Mouse (Mus musculus) brown adipose tissue, adult 24 weeks (tissue): ENCODE measurements around the gene Abhd15. TPM values are rescaled to one million over a fixed set of nuclear protein-coding genes. Genes with fewer than 3 reads are reported as not detected.

Experiments
- H3K27ac ChIP-seq: fragments of 200-500 bp; replicated peaks from 2 replicates; pipeline ENCODE4 v1.5.1; 2012; ENCODE audit warnings: low read depth, mild to moderate bottlenecking, low read length
- H3K4me1 ChIP-seq: fragments of 200-500 bp; 2 replicates; pipeline ENCODE4 v1.6.1; 2012; ENCODE audit warnings: low read length, mixed read lengths; ENCODE audit not compliant: control insufficient read depth, insufficient read depth, insufficient read length
- H3K4me3 ChIP-seq: fragments of 200-500 bp; 2 replicates; pipeline ENCODE4 v1.5.1; 2012; ENCODE audit warnings: low read depth, mild to moderate bottlenecking, low read length, moderate library complexity; ENCODE audit not compliant: insufficient read depth
- polyA plus RNA-seq: library from polyadenylated mRNA; stranded (reverse); fragments of >200 nt; gene quantifications from 2 replicates; pipeline ENCODE4 v1.2.4, GENCODE M21; 2012; ENCODE audit not compliant: missing spikeins, insufficient read depth, insufficient read length

Abhd15 gene
- polyA plus RNA-seq, 1 experiment = 13.4 TPM

DNA sequence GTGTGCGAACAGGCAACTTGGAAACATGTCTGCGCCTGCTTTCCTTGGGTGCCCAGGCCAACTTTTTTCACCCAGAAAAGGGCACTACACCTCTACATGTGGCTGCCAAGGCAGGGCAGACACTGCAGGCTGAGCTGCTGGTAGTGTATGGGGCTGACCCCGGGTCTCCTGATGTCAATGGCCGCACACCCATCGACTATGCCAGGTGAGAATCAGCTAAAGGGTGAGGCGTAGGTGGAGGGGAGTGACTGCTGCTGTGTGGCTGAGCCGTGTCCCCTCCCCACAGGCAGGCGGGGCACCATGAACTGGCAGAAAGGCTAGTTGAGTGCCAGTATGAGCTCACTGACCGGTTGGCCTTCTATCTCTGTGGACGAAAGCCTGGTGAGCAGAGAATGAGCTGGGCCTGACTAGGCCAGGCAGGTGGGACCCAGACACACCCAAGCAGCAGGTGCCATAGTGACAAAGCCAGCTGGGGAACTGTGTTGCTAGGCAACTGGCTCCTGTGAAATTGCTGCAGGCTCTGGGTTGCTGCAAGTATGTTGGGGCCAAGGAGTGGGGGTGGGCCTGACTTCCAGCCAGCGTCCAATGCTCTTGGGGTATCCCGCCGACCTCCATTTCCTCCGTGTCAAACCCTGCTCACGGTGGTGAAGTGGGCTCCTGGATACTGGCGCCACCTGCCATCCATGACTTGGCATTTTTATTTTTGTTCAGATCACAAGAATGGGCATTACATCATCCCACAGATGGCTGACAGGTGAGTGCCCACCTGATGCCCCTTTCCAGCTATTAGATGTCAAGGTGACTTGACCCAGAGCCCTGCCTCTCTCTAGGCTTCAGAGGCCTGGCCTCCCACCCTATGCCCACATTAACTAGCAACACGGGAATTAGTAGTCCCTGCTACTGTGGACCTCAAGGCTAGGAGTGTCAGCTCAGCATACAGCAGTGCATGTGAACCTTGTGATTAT lies 14.3 kb upstream of the Abhd15 start:
- Histone ChIP-seq H3K4me3 (no peak overlapping the region), H3K4me1 (peaks cover 29% of the 10 kb centered on the region), H3K27ac (no peak overlapping the region)

DNA sequence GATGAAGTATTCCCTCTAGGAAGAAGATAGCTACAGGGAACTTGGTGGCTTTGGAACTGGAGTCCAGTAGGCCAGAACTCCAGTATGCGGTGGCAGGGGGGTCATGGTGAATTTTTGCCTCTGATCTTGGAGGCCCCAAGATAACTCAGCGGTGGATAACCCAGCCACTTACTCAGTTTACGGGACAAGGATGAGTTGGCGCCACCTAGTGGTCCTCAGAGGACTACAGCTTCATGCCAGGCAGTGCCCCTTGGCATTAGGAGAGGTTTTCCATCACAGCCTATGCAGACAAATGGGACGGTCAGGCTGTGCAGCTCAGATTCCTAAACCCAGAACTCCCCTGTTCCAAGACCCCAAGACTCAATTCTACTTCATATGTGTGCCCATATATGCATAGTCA lies 13.5 kb upstream of the Abhd15 start:
- Histone ChIP-seq H3K27ac (no peak overlapping the region), H3K4me3 (no peak overlapping the region), H3K4me1 (peaks cover 22% of the 10 kb centered on the region)

DNA sequence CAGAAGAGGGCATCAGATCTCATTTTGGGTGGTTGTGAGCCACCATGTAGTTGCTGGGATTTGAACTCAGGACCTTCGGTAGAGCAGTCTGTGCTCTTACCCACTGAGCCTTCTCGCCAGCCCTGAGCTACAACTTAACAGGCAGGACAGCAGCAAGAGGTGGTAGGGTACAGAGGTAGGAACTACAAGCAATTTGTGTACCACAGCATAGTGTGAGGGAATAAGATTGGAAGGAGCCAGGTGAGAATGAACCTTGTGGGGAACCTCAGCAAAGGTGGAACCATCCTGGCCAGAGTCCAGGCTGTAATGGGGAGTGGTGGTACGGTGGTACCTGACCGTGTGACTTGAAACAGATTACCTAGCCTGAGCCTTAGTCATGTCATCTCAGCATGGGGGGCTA lies 12.9 kb upstream of the Abhd15 start:
- Histone ChIP-seq H3K4me1 (peaks cover 19% of the 10 kb centered on the region), H3K27ac (no peak overlapping the region), H3K4me3 (no peak overlapping the region)

DNA sequence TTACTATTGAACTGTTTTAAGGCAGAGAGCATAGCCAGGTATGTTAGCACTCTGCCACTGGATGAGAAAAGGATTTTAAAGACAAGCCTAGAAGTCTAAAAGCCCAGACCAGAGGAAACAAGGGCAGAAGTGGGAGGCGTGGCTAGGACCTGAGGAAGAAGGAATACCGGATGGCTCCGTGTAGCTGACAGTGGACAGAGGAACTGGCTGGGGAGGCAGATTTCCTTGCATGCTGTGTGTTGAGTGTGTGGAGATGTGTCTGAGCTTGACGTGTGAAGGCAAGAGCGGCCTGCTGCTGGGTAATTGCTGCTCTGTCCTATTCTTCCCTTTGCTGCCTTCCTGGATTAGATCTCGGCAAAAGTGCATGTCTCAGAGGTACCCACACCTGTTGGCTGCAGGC lies 12.4 kb upstream of the Abhd15 start:
- Histone ChIP-seq H3K4me3 (no peak overlapping the region), H3K27ac (no peak overlapping the region)

GRCm38 (mm10) chr11:77503511-77503910 lies 11.4 kb upstream of the Abhd15 start:
- no peak overlapping the region for H3K27ac ChIP-seq

More for the DNA sequence above, 12.4 kb upstream of the Abhd15 start:
- H3K4me1 ChIP-seq = peaks cover 17% of the 10 kb centered on the region

DNA sequence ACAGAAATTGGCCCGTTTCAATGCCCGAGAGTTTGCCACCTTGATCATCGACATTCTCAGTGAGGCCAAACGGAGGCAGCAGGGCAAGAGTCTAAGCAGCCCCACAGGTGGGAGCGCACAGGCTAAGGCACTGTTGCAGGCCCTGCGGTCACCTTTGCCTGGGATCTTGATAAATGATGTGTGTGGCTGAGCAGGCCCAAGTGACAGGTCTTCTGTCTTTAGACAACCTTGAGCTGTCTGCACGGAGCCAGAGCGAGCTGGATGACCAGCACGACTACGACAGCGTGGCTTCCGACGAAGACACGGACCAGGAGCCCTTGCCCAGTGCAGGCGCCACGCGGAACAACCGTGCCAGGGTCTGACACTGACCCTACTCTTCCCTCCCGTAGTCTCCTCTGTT lies 10.5 kb upstream of the Abhd15 start:
- peaks cover 4% of the 10 kb centered on the region for H3K4me1 ChIP-seq
- no peak overlapping the region for H3K4me3 ChIP-seq
- H3K27ac ChIP-seq = no peak overlapping the region

More at GRCm38 (mm10) chr11:77503511-77503910, 11.4 kb upstream of the Abhd15 start:
- H3K4me3 ChIP-seq = no peak overlapping the region
- H3K4me1 ChIP-seq = peaks cover 8% of the 10 kb centered on the region

GRCm38 (mm10) chr11:77505291-77505980 lies 9.5 kb upstream of the Abhd15 start:
- H3K4me3 ChIP-seq = no peak overlapping the region
- peaks cover 4% of the 10 kb centered on the region for H3K4me1 ChIP-seq
- no peak overlapping the region for H3K27ac ChIP-seq

GRCm38 (mm10) chr11:77506273-77506672 lies 8.6 kb upstream of the Abhd15 start:
- H3K4me3 ChIP-seq = no peak overlapping the region
- H3K4me1 ChIP-seq = peaks cover 4% of the 10 kb centered on the region
- no peak overlapping the region for H3K27ac ChIP-seq

GRCm38 (mm10) chr11:77506941-77507340 lies 8.0 kb upstream of the Abhd15 start:
- peaks cover 4% of the 10 kb centered on the region for H3K4me1 ChIP-seq

DNA sequence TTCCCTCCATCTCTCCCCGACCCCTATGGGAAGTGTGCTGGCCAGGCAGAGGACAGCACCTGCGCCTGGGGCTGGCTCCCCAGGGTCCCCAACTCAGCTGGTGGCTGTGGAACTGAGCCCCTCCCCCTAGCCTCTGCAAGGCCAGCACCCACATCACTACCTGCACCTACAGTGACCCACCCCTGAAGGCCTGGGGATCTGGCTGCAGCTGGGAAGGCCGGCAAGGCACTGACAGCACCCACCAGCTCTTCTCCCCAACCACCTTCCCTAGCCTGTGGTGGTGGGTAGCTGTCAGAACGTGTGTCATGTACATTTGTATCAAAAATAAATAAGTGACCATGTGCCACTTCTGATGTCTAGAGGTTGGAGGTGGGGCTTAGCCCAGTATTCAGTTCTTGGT lies 7.5 kb upstream of the Abhd15 start:
- peaks cover 7% of the 10 kb centered on the region for H3K4me1 ChIP-seq
- no peak overlapping the region for H3K4me3 ChIP-seq
- H3K27ac ChIP-seq = no peak overlapping the region

More at GRCm38 (mm10) chr11:77506941-77507340, 8.0 kb upstream of the Abhd15 start:
- no peak overlapping the region for H3K4me3 ChIP-seq
- no peak overlapping the region for H3K27ac ChIP-seq

- no peak overlapping the region for H3K27ac ChIP-seq
- H3K4me3 ChIP-seq = peak overlapping the region; percentile 58
- peaks cover 6% of the 10 kb centered on the region; the same call in 1 of the 2 replicates for H3K4me1 ChIP-seq
These were observed 6.6 kb upstream of the Abhd15 start for GRCm38 (mm10) chr11:77508068-77509021.

- H3K4me3 ChIP-seq = no peak overlapping the region
- H3K4me1 ChIP-seq = peaks cover 10% of the 10 kb centered on the region
- no peak overlapping the region for H3K27ac ChIP-seq
These were observed 3.6 kb upstream of the Abhd15 start for GRCm38 (mm10) chr11:77511336-77511735.

DNA sequence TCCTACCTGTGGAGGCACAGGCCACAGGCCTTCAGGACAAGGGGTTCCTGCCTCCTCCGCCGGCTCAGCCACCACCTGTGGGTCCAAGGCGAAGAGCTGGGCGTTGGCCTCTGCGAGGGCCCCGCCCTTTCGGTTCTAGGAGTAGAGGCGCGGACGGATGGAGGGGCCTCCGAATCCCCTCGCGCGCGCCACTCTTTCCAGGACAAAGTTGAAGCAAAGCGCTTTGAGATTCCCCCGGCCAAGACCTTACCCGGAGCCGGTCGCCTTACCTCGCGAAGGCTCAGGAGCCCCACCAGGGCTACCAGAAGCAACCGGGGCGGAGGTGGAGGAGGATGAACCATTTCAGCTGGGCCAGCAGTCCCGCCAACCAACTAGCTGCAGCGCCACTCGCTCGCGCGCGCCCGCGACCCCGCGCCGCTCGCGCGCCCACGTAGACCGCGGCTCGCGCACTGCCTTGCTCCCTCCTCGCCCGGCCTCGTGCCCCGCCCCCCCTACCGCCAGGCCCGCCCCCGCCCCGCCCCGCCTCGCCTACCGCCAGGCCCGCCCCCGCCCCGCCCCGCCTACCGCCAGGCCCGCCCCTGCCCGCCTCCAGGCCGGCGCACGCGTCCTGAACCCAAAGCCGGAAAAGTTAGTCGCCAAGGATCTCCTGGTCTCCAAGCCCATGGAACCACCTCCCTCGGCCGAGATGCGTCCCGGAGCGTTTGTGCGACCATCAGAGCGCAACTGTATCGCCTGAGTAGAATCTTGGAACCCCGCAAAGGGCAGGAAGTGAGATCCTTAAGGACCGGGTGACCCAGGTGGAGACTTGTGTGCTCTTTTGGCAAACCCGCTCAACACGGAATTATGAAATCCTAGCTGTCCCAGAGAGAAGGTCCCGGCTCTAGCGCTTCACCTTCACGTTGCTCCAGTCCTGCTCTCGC lies 1.8 kb upstream of the Abhd15 start:
- H3K27ac ChIP-seq = peak overlapping the region; percentile 76

DNA sequence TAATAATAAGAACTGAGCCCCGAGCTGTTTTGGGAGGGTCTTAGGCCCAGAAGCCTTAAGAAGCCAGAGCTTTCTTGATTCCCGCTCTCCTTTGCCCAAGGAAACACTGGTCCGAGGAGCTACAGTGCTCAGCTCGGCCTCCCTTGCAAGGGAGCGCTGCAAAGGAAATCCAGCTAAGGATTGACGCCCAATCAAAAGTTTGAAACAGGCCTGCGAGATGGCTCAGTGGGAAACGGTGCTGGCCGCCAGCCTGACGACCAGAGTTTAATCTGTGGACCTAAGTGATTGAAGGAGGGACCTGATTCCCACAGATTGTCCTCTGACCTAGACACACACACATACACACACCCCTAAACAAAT lies 1.1 kb upstream of the Abhd15 start:
- Histone ChIP-seq H3K4me3 (peak overlapping the region; percentile 76), H3K4me1 (peaks cover 15% of the 10 kb centered on the region), H3K27ac (peak overlapping the region; percentile 76)

More for the DNA sequence above, 1.8 kb upstream of the Abhd15 start:
- Histone ChIP-seq H3K4me3 (peak overlapping the region; percentile 92), H3K4me1 (peaks cover 11% of the 10 kb centered on the region)
